Mouse (Mus musculus) brain, embryonic 14.5 days (tissue): ENCODE results near the gene Khdc1a.

Experiments used
- CTCF ChIP-seq: fragments of 200-500 bp; IDR thresholded peaks from 2 replicates; pipeline ENCODE4 v1.5.1; 2012; ENCODE audit warnings: inconsistent platforms, mild to moderate bottlenecking, moderate library complexity, borderline replicate concordance; ENCODE audit not compliant: insufficient read depth, insufficient read length; ENCODE audit errors: extremely low read depth
- POLR2A ChIP-seq: fragments of 200-500 bp; IDR thresholded peaks from 2 replicates; pipeline ENCODE4 v1.6.1; 2012; ENCODE audit warnings: mild to moderate bottlenecking, inconsistent platforms, borderline replicate concordance; ENCODE audit not compliant: poor library complexity, insufficient read depth, insufficient read length, severe bottlenecking; ENCODE audit errors: extremely low read depth

GRCm38 (mm10) chr1:21301686-21302085, 47.8 kb upstream of the Khdc1a start:
- TF ChIP-seq CTCF (no peak), POLR2A (no peak)
